Mouse (Mus musculus): ENCODE data around the gene Kcnip1.

- no peak for TF ChIP-seq POLR2A (IDR thresholded peaks at IDR 0.05; ENCODE audit: low read depth, low read length)
- TF ChIP-seq CTCF (conservative IDR thresholded peaks at IDR 0.05; ENCODE audit: insufficient read depth, insufficient read length, low read depth, low read length), result no peak
Observed at GRCm38 (mm10) chr11:33839049-33839448, 153.9 kb downstream of the Kcnip1 start.
